Mouse (Mus musculus): ENCODE results near the gene Rab3gap2.
A peak's percentile ranks its signal among the peaks of the same experiment; 100 is the strongest.

Gene Rab3gap2

DNA sequence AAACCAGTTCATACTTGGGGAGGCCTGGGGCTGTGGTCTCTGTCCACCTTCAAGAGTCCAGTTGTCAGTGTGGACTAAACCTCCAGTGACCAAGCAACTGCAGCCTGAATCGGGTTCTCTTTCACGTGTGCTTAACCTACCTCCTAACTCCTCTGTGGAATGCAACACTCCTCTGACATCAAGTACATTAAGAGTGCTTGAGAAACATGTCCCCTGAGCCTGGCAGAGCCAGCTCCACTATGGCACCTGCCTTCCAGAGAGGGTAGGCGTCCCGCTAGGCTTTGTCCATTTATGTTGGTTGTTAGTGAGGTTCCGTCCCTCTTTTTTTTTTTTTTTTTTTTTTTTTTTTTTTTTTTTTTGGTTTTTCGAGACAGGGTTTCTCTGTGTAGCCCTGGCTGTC lies 23.0 kb downstream of the Rab3gap2 start:
- no peak for DNase-seq (ENCODE audit: low read depth)

DNA sequence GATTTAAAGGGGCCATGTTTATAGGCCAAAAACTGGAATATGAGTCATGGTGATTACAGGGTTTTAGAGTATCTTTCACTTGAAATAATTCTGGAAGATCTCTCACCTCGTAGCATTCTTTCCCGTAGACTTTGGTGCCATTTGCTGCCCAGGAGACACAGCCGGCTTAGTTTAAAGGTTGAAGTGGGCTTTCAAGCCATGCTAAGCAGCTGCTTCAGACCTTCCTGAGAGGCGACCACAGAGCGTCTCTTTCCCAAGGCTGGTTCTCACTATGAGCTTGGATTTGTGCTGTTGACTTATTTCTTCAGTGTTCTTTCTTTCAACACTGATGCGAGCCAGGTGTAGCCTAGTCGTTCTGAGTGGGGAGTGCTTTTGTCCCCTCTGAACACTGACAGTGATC lies 23.8 kb downstream of the Rab3gap2 start:
- no peak for DNase-seq (ENCODE audit: low read depth)

DNA sequence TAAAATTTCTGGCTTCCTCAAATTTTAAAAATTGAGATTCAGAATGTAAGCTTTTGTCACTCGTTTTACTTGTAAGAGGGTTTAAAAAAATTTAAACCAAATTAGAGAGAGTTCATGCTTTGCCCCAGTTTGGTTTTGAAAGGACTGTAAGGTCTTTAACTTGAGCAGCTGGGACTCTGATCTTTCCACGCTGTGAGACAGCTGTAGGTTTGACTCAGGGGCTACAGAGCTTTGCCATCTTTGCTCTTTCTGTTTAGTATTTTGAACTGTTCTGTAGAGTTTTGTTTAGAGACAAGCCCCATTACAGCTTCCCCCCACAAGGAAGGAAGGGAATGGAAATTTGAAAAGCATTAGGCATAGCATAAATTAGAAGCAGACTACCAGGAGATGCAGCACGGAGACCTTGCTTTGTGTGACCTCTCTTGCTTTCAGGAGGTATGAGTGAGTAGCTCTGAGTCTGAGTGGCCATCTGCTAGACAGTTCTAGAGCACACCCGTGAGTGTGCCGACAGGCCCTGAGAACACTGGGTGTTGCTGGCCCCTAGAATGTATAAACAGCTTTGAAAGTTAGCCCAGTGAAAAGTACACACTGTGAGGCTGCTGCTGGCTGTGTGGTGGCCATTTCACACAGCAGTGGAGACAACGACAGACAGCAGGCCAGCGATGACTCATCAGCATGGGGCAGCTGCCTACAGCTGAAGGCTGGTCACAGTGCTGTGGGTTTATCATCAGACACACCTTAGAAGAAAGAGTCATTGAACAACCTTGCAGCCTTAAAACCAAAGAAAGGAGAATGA lies 25.7 kb downstream of the Rab3gap2 start:
- DNase-seq (ENCODE audit: low read depth) = no peak

DNA sequence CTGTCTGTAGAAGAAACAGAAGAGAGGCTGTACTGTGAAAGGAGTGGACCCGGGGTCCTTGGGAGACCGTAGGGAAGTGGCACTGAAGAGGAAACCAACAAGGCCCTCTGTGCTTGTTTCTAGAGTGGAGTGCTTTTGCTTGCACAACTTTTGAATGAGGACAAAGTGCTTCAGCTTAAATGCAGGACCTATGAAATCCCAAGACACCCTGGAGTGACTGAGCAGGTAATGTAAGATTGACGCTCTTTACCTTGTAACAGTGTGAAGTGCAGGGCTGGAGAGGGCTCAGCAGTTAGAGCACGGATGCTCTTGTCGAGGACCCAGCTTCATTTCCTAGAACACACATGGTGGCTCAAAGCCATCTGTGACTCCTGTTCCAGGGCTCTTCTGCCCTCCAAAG lies 31.9 kb downstream of the Rab3gap2 start:
- DNase-seq (ENCODE audit: low read depth) = no peak

DNA sequence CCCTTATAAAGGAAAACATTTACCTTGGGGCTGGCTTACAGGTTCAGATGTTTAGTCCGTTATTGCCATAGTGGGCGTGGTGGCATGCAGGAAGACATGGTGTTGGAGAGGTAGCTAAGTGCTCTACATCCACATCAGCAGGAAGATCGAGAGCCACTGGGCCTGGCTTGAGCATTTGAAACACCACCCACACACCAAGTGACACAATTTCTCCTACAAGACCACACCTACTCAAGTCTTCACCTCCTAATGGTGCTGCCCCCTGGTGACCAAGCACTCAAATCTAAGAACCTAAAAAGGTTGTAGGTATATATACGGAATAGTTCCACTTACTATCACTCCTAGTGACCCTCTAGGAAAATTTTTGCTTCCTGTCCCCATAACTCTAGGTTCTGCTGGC lies 32.6 kb downstream of the Rab3gap2 start:
- DNase-seq (ENCODE audit: low read depth) = peak; percentile 46

DNA sequence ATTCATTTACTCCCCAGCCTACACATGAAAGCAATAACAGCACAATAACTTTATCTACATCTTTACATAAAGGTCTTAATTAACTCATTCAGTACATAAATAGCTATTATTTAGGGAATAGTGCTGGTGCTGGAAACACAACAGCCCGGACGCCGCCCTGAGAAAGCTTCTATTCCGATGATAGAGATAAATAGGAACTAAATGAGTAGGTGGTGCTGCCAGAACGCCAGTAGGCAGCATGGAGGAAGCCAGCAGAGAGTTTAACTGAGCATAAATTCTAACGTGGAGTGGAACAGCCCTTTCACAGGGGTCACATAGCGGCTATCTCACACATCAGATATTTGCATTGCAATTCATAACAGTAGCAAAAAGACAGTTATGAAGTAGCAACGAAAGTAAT lies 39.1 kb downstream of the Rab3gap2 start:
- no peak for DNase-seq (ENCODE audit: low read depth)

DNA sequence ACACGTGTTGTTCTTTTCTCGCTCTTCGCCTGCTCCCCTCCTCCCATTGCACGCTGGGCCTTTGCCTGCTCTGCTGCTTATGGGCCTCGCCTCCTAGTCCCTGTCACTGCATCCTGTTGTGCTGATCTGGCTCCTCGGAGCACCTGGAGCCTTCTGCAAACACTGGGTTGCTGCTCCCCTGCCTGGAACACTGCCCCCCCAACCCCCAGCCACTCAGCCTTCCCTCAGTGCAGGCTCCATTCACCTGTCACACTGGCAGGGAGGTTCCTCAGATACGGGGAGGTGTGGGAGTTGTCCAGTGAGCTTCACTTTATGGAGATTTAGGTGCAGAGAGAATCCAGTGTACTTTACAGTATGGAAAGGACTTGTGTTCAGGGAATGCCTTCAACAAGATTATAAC lies 41.5 kb downstream of the Rab3gap2 start:
- no peak for DNase-seq (ENCODE audit: low read depth)

DNA sequence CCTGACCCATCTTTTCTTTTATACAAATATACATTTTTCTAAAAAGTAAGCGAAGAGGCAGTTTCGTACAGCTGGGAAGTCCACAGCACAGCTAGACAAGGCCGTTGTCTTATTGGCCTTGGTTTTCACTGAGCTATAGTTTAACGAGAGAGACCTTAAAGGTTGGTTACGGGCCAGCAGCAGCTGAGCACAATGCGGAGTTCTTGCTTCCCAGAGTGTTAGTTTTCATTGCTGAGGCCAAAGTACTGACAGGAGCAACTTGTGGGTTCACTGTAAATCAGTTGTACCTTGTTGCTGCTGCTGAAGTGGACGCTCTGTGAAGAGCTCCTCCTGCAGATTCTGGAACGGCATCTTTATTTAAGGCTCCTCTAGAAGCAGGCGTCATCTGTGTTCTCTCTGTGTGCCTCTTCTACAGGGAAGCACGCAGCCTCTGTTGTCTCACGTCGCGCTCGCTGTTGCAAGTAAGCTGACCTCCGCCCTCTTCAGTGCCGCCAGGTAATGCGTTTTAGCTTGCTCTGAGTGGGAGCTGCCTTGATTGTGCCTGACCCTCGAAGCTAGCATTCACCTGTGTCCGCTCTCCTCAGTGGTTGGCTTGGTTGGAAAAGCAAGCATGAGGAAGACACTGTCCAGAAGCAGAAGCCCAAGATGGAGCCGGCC lies 43.6 kb downstream of the Rab3gap2 start:
- no peak for DNase-seq (ENCODE audit: low read depth)

DNA sequence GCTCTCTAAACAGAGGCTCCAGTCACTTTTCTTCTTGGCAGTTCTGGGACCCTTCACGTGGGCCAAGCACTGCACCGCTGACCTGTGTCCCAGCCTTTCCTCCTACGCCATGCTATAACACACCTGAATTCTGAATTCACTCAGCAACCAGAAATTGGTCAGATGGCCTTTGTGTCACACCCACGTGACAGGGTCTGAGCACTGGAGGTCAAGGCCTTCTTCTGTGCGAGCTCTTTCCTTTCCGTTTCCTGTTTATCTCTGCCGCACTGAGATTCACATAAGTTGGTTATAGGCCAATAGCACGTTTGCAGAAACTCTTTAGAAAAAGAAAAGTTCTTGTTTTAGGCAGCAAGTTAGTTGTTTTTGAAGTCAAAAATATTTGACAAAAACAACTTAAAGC lies 44.8 kb downstream of the Rab3gap2 start:
- no peak for DNase-seq (ENCODE audit: low read depth)

DNA sequence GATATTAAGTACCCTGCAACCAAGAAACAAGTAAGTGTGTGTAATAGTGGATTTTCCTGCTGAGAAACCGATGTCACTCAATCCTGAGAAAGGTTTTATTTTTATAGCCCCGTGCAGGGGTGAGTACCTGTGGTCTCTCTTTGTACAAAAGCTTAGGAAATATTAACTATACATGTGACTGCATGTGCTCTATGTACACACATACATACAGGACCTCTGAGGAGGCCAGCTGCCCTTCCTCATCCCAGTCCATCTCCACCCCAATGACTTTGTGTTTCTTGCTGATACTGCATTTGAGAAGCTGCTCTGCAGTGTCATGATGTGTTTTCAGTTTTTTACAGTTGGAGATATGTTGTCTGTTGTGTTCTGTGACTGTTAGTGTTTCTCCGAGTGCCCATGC lies 48.4 kb downstream of the Rab3gap2 start:
- DNase-seq (ENCODE audit: low read depth) = no peak

DNA sequence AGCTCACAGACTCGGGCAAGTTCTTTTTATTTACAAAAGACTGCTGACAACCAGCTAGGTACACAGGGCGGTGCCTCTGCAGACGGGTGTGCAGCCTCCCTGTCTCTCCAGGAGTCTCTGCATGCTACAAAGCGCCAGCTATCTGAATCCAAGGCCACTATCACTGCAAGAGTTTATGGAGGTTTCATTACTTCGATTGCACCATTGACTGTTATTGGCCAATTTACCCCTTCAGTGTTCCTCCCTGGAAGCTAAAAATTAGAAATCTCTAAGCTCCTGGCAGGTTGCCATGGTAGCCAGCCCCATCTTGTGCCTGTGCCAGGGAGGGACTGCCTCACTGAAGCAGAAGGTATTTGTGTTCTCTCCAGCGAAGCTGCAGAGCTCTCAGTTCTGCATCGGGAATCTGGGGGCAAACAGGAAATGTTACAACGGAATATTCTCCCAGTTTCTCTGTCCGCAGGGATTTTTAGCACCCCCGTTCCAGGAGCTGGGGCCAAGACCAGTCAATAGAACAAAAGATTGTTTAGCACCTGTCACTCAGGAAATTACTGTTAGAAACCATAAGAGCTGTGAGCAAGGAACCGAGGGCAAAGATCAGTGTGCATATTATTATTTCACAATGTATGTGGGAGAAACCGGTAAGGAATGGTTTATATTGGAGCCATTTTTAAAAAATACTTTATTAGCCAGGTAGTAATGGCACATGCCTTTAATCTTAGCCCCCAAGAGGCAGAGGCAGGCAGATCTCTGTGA lies 49.4 kb downstream of the Rab3gap2 start:
- DNase-seq (ENCODE audit: low read depth) = no peak

DNA sequence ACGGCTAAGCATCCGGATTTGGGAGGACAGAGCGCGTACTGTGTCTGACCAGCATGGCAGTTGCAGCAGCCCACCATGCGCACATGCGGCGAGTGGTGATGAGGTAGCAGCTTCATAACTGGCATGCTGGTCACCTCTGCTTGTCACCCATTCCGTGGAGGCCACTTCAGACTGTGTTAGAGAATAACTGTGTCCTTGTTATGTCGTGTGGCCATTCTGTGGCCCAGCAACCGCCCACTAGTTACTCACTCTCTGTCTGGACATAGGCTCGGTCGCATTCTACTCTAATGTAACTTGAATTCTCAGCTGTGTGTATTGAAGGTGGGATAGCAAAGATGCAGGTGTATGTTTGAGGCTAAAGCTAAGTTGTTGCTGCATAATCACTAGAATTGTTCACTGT lies 51.4 kb downstream of the Rab3gap2 start:
- no peak for DNase-seq (ENCODE audit: low read depth)

DNA sequence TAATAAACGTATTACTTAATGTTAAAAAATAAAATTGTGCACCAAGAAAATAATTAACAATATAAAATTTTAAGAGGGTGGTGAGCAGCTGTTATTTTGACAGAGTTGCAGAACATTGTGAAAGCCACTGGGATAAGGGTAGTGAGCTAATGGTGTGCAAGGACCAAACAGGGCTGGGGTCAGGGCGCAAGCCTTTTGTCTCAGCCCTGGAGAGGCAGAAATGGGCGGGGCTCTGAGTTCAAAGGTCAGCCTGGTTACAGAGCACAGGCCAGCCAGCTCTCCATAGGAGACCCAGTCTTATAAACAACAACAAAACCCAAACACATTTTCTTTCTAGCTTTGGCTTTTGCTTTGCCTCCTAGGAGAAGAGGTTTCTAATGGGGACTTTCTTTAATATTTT lies 52.8 kb downstream of the Rab3gap2 start:
- DNase-seq (ENCODE audit: low read depth) = no peak

DNA sequence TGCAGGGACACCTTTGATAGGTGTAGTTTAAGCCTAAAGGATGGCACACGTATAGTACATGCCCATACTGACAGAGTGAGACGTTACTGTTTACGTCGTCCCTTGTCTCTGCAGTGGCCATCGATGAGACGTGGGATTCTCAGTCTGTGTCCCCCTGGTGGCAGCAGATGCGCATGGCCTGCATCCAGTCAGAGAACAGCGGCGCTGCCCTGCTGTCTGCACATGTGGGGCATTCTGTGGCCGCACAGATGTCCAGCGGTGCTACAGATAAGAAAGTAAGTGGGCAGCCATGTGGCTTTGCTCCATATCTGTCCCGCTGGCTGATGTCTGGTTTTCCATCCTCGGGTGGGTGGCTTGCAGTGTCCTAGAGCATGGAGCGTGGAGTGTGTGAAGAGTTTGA lies 58.6 kb downstream of the Rab3gap2 start:
- DNase-seq (ENCODE audit: low read depth) = peak; percentile 16

DNA sequence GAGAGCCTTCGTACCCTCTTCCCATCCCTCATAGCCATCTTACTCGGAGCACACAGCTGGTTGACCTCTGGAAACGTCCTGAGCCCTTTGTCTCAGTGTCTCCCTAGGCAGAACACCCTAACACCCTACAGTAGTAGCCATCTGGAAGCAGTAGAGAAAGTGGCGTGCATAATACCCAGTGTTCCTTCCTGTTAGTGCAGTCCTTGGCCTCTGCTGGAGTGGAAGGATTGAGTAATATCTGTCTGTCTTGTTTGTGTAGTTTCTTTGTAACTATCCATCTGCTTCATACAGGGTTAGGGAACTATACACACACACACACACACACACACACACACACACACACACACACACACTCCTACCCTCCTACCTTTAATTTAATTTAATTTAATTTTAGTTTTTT lies 64.8 kb downstream of the Rab3gap2 start:
- DNase-seq (ENCODE audit: low read depth) = no peak

DNA sequence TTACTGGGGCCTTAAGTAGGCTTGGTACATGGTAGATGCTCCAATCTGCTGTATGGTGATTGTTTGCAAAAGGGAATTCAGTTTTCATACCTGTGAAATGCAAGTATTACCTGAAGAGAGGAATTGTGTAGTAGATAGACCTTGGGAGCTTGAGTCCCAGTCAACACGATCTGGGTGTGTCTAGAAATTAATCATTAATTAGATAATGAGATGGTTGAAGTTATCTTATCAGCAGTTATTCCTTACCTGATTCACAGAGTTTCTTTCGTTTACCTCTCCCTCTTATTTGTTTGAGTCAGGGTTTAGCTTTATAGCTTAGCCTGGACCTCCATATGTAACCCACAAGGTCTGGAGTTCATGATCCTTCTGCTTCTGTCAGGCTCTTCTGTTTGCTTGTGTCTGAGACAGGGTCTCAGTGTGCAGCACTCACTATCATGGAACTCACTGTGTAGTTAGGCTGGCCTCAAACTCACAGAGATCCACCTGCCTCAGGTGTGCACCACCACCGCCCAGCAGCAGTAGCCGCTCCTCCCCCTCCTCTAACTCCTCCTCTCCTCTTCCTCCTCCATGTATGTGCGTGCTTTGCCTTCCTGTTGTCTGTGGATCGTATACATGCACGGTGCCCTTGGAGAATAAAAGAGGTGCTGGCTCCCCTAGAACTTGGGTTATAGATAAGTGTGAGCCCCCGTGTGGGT lies 66.6 kb downstream of the Rab3gap2 start:
- no peak for DNase-seq (ENCODE audit: low read depth)

DNA sequence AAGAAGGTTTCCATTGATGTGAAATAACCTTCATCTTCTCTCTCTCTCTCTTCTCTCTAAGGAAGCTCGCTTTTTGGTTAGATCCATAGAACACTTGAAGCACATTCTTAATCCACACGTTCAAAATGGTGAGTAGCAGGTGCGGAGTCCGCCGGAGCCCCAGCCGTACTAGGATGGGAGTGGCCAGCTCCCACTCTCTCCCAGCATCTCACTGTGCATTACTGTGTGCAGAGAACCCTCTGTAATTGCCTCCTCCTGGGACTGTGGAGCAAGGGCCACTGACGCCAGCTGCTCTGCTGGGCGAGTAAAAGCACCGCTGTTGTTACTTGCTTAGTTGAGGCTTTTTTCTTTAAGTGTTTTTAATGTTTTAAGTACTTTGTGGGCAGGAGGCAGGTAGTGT lies 67.5 kb downstream of the Rab3gap2 start:
- no peak for DNase-seq (ENCODE audit: low read depth)

DNA sequence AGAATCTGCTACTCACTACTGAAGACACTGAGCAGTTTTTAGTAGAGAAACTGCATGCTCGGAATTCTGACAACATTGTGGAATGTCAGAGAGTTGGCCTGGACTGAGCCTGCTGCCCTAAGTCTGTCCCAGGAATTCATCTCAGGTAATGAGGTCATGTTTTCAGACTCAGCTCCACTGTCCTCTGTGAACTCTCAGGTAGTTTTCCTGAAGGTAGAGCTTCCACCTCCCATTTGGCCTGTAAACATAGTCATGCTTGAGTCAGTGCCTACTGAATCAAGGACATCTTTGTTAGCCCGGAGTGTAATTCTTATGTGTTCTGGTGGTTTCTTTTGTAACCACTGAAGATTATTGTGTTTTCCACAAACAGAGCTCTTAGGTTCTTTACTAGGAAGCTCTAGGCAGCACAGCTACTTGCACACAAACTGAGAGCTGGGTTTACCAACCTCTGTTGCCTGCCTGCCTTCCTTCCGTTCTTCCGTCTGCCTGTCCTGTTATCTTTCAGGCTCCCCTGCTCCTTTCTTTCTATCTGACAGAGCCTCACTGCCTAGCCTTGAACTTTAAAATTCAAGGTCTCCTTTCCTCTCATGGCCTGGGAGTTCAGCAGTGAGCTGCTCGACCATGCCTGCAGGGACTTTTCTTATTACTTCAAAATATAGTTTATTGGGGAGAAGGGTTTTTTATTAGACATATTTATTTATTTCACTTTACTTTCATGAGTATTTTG lies 71.1 kb downstream of the Rab3gap2 start:
- DNase-seq (ENCODE audit: low read depth) = no peak

DNA sequence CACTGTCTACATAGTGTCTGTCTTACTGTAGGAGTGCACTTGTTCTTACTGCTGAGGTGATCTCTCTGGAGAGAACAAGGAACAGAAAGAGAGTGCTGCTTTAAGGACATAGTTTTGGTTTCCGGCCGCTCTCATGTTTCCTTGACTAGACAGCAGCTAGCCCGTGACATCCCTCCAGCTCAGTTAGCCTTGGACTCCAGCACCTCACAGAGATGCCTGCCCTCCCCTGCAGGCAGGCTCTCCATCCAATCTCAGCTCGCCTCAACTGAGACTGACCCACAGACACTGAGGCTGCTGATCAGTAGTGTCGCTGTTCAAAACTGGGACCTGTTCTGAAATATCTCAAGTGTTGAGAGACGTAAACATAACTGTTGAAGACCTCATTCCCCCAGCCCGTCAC lies 72.1 kb downstream of the Rab3gap2 start:
- no peak for DNase-seq (ENCODE audit: low read depth)

DNA sequence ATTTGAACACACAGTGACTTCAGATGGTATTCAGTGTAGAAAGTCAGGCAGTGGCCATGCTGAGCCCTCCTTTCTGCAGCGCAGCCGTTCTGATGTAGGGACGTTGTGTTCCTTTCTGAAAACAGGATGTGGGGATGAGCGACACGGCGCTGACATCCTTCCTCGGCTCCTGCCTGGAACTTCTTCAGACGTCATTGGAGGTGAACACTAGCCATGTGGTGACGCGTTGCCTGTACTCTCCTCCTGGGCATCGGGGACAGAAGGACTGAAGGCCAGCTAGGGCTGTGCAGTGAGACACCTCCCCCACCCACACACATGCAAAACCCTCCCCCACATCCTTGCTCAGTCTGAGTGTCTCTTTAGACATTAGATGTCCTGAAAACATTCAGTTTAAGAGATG lies 73.1 kb downstream of the Rab3gap2 start:
- no peak for DNase-seq (ENCODE audit: low read depth)

DNA sequence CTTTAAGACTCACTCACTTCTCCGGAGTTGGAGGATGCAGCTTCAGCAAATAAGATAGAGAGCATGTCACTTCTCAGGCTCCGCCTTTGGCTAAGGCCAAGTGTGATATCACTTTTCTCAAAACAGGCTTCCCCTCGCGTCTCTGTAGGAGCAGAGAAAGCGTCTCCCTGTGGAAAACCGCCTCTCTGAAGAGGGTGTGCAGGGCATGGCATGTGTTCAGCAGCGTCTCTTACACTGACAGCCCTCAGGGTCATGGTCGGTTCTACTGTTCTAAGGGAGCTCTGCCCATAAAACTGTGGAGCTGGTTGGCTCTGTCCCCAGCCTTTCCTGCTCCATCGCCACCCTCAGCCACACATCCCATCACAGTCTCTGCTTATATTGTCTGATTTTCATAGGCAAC lies 75.4 kb downstream of the Rab3gap2 start:
- DNase-seq (ENCODE audit: low read depth) = no peak

DNA sequence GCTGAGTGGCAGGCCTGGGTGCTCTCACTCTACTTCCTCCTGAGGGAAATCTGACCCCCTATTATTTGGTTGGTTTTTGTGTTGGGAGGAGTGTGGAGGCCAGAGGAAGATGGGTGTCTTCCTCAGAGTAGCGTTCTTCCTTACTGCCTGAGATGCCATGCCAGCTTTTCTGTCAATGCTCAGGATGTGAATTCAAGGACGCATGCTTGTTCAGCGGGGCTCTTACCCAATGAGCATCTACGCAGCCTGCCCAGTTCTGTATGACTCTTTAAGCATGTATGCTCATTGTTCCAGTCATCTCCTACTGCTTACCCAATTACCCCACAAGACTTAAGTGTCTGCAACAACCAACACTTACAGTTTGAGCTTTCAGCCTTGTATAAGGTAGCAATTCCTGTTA lies 76.7 kb downstream of the Rab3gap2 start:
- DNase-seq (ENCODE audit: low read depth) = no peak
